Mouse (Mus musculus): Measurements from ENCODE around the gene Cenpk. TPM values are rescaled to one million over a fixed set of nuclear protein-coding genes. Genes with fewer than 3 reads are reported as not detected.
"Not testable (repeated sequence)": the region's sequence is repeated elsewhere in the genome, so short reads cannot be mapped to it uniquely, and the experiment has no call there.

The Cenpk gene
- polyA plus RNA-seq (2011; ENCODE audit: insufficient read depth, insufficient read length, low replicate concordance, missing spikeins): 20.8 and 22.4 TPM in 2 replicates

DNA sequence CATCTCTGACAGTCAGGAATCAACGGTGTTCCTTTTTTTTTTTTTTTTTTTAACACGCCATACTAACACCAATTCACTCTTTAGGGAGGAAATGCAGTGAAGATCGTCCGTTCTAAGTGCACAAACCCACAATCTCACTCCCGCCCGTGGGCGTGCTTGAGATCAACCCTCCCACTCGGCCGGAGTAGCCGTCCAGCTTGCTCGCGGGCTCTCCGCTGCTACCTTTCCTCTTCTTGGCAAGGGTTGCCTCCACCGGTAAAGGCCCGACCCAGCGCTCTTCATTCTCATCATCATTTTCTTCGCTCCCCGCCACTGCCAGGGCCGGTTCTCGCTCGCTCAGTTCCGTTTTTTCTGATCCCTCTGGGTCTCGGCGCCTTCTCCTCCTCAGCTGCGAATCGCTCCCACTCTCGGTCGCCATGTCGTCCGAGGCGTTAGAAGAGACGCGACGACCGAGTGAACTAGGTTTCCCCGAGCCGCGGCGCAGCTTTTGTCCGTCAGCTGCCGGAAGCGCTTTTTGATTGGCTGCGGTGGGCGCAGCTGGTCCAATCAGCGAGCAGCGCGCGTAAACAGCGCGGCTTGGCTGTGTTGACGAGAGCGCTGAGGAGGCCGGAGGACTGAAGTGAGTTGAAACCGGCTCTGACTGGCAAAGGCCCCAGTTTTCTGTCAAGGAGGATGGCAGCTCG is at the start of gene Cenpk, which contains the start of gene Ppwd1:
Cenpk (plus strand) TSS at position 228 of the 683 bp plus-strand sequence.
Ppwd1 (minus strand) TSS at position 460 of the 683 bp plus-strand sequence.
- H3K4me3 ChIP-seq (replicated peaks; ENCODE audit: control insufficient read depth, low read depth, low read length): peak within 1 kb of the TSS; percentile 89
- whole genome bisulfite sequencing: under 1% methylated on average over 55 of the region's 55 CpGs
- H3K4me1 ChIP-seq (ENCODE audit: control insufficient read depth, insufficient read depth, low read length): no peaks in the 10 kb centered on the region
- H3K27ac ChIP-seq (ENCODE audit: control insufficient read depth, insufficient read depth, low read depth, low read length, poor library complexity): peak within 1 kb of the TSS; percentile 95
- TF ChIP-seq CTCF (IDR thresholded peaks at IDR 0.05; ENCODE audit: control insufficient read depth, insufficient read depth, low read length) (no peak), POLR2A (IDR thresholded peaks at IDR 0.05; ENCODE audit: borderline replicate concordance, control insufficient read depth, low read depth, low read length) (peak; percentile 91; the same call in 1 of the 2 replicates)

- Histone ChIP-seq H3K4me1 (ENCODE audit: control insufficient read depth, insufficient read depth, low read length) (no peaks in the 10 kb centered on the region; the same call in 1 of the 2 replicates), H3K27ac (ENCODE audit: control insufficient read depth, insufficient read depth, low read depth, low read length, poor library complexity) (peak within 1 kb of the TSS; percentile 89), H3K4me3 (replicated peaks; ENCODE audit: control insufficient read depth, low read depth, low read length) (peak within 1 kb of the TSS; percentile 96)
- under 1% methylated on average over 38 of the region's 38 CpGs for WGBS
- TF ChIP-seq CTCF (IDR thresholded peaks at IDR 0.05; ENCODE audit: control insufficient read depth, insufficient read depth, low read length) (no peak), POLR2A (IDR thresholded peaks at IDR 0.05; ENCODE audit: borderline replicate concordance, control insufficient read depth, low read depth, low read length) (peak; percentile 95; the same call in 1 of the 2 replicates)
These were observed 49.7 kb upstream of the Cenpk start, which contains the start of gene Trim23 for GRCm38 (mm10) chr13:104178650-104179121. Gene Trim23 (plus strand): TSS chr13:104178797.

DNA sequence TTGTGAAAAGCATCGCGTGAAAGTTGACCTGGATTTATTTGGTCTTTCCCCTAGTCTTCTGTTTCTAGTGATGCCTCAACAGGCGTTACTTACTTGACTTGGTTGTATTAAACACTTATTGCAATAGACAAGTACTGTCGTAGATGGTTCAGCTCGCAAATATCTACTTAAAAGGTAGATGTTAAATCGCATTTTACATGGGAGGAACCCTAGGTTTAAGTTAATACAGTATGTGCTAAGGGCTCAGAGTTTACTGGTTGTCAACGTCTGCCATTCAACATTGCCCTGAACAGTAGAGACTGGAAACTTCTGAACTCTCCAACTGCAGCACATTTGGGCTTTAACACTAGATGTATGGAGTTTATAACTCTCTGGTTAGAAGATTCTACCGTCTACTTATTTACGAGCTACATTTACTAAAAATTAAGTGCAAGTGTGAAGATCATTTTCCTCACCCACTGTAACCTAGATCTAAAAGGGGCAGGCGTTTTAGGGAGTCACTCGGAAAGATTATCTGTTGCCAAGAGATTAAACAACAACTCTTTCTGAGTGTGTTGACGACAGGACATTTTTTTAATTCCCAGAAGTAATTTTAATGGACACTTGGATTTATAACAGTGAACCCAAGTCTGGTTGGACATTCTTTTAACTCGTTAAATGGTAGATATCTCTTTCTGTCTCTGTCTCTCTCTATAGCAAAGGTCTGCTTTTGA is 49.1 kb upstream of the Cenpk start:
- TF ChIP-seq CTCF (IDR thresholded peaks at IDR 0.05; ENCODE audit: control insufficient read depth, insufficient read depth, low read length) (no peak), POLR2A (IDR thresholded peaks at IDR 0.05; ENCODE audit: borderline replicate concordance, control insufficient read depth, low read depth, low read length) (no peak)
- 14% methylated on average over 13 of the region's 13 CpGs for WGBS
- Histone ChIP-seq H3K27ac (ENCODE audit: control insufficient read depth, insufficient read depth, low read depth, low read length, poor library complexity) (peak overlapping the region; percentile 89), H3K4me1 (ENCODE audit: control insufficient read depth, insufficient read depth, low read length) (no peaks in the 10 kb centered on the region; the same call in 1 of the 2 replicates), H3K4me3 (replicated peaks; ENCODE audit: control insufficient read depth, low read depth, low read length) (peak overlapping the region; percentile 96)

- WGBS: 86% methylated on average over 4 of the region's 4 CpGs
- Histone ChIP-seq H3K4me3 (replicated peaks; ENCODE audit: control insufficient read depth, low read depth, low read length) (no peak overlapping the region), H3K27ac (ENCODE audit: control insufficient read depth, insufficient read depth, low read depth, low read length, poor library complexity) (no peak overlapping the region), H3K4me1 (ENCODE audit: control insufficient read depth, insufficient read depth, low read length) (no peaks in the 10 kb centered on the region)
- TF ChIP-seq CTCF (IDR thresholded peaks at IDR 0.05; ENCODE audit: control insufficient read depth, insufficient read depth, low read length) (no peak), POLR2A (IDR thresholded peaks at IDR 0.05; ENCODE audit: borderline replicate concordance, control insufficient read depth, low read depth, low read length) (no peak)
These were observed 41.1 kb upstream of the Cenpk start for GRCm38 (mm10) chr13:104187357-104187756.

- H3K4me1 ChIP-seq (ENCODE audit: control insufficient read depth, insufficient read depth, low read length); H3K27ac ChIP-seq (ENCODE audit: control insufficient read depth, insufficient read depth, low read depth, low read length, poor library complexity); H3K4me3 ChIP-seq (replicated peaks; ENCODE audit: control insufficient read depth, low read depth, low read length): not testable (repeated sequence)
These were observed 32.5 kb upstream of the Cenpk start for GRCm38 (mm10) chr13:104195891-104196290.

DNA sequence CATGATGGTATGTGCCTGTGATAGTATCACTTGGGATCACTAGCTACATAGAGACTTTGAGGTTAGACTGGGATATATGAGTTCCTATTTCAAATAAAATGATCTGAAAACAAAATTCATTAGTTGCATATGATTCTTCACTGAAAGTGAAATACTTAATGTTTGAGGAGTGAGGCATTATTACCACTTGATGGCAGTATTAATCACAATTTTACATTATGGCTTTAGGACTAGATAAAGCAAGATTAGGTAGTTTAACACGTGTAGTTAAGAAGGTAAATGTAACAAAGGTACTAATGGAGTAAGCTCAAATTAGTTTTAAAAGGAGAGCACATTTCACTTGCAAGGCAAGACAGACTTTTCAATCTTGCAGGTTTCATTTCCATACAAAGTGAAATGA is 24.1 kb upstream of the Cenpk start:
- TF ChIP-seq CTCF (IDR thresholded peaks at IDR 0.05; ENCODE audit: control insufficient read depth, insufficient read depth, low read length): no peak
- TF ChIP-seq POLR2A (IDR thresholded peaks at IDR 0.05; ENCODE audit: borderline replicate concordance, control insufficient read depth, low read depth, low read length): no peak
- Histone ChIP-seq H3K4me1 (ENCODE audit: control insufficient read depth, insufficient read depth, low read length) (no peaks in the 10 kb centered on the region), H3K27ac (ENCODE audit: control insufficient read depth, insufficient read depth, low read depth, low read length, poor library complexity) (no peak overlapping the region), H3K4me3 (replicated peaks; ENCODE audit: control insufficient read depth, low read depth, low read length) (no peak overlapping the region)
- 46% methylated on average over 1 of the region's 1 CpGs for WGBS

DNA sequence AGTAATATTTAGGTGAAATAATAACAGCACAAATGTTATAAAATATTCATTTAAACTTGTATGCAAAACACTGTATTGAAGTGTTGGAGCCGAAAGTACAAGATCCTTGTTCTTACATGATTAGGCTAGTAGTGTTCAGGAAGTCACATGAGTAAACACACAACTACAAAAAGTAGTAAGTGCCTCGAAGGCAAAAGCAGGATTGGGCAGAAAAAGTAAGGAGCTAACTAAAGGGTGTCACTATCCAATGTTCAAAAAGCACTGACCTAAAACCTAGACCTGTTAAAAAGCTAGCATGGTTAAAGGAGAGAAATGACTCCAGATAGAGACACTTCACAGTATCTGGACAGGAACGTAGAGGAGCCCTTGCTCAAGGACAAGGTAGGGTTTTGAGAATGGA is 933 bp upstream of the Cenpk start:
- H3K27ac ChIP-seq (ENCODE audit: control insufficient read depth, insufficient read depth, low read depth, low read length, poor library complexity): no peak overlapping the region
- 12% methylated on average over 3 of the region's 3 CpGs for WGBS
- H3K4me1 ChIP-seq (ENCODE audit: control insufficient read depth, insufficient read depth, low read length): no peaks in the 10 kb centered on the region
- TF ChIP-seq CTCF (IDR thresholded peaks at IDR 0.05; ENCODE audit: control insufficient read depth, insufficient read depth, low read length): no peak
- no peak for TF ChIP-seq POLR2A (IDR thresholded peaks at IDR 0.05; ENCODE audit: borderline replicate concordance, control insufficient read depth, low read depth, low read length)
- H3K4me3 ChIP-seq (replicated peaks; ENCODE audit: control insufficient read depth, low read depth, low read length): peak overlapping the region; percentile 5

DNA sequence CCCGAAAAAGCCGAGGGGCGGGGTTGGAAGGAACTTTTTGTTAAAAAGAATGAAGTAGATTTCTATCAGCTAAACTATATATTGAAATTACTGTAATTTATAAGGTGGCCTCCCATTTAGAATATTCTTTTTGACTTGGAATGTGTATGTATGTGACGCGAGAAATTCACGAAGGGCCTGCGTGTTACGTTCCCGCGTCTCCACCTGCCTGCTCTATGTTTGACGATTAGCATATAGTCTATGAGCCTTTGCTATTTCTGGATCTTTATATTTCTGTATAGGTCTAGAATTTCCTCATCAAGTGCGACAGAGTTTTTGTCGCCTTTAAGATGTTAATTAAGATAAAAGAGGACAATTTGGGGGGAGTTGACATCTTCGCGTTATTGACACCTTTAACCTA is 770 bp downstream of the Cenpk start:
- 2% methylated on average over 15 of the region's 15 CpGs for WGBS
- peak overlapping the region; percentile 89 for H3K4me3 ChIP-seq (replicated peaks; ENCODE audit: control insufficient read depth, low read depth, low read length)
- H3K27ac ChIP-seq (ENCODE audit: control insufficient read depth, insufficient read depth, low read depth, low read length, poor library complexity): peak overlapping the region; percentile 95
- no peaks in the 10 kb centered on the region for H3K4me1 ChIP-seq (ENCODE audit: control insufficient read depth, insufficient read depth, low read length)
- TF ChIP-seq CTCF (IDR thresholded peaks at IDR 0.05; ENCODE audit: control insufficient read depth, insufficient read depth, low read length) (no peak), POLR2A (IDR thresholded peaks at IDR 0.05; ENCODE audit: borderline replicate concordance, control insufficient read depth, low read depth, low read length) (no peak)
